7 mouse cellular contexts compared by ENCODE assay signal in genomic region chr17:69563165-69563564, GRCm38 (mm10).
DNase-seq lines count a peak whose midpoint lies in the region; ATAC-seq and TF ChIP-seq lines count a peak whose summit lies in the region.

No protein-coding gene starts in this region.

- H3K4me2 ChIP-seq in forebrain, embryonic 15.5 days (replicated peaks) = no peak overlapping the region
- no peak overlapping the region for H3K4me2 ChIP-seq in myocyte (ENCODE audit: low read depth)

- no peak overlapping the region for H3K9ac ChIP-seq in forebrain, embryonic 15.5 days (replicated peaks)

- no peaks in the 10 kb centered on the region for H3K27me3 ChIP-seq in forebrain, embryonic 15.5 days
- H3K27me3 ChIP-seq in myocyte (ENCODE audit: control insufficient read depth, insufficient read depth, insufficient read length) = no peaks in the 10 kb centered on the region

- no peaks in the 10 kb centered on the region for H3K79me2 ChIP-seq in myocyte (ENCODE audit: control insufficient read depth, insufficient read depth)

- no peaks in the 10 kb centered on the region for H3K4me1 ChIP-seq in forebrain, embryonic 15.5 days

- no peak overlapping the region for H3K4me3 ChIP-seq in forebrain, embryonic 15.5 days
- H3K4me3 ChIP-seq in myocyte = no peak overlapping the region

- intact Hi-C loops in left cerebral cortex, postnatal 25 days (cut with DNase I) = loop anchor here (5.0 to 10.0 kb wide), 2 partner anchors 409 to 782 kb away; no protein-coding TSS in a partner anchor

- peak; percentile 48 for DNase-seq in Muller cell, postnatal 12 days (ENCODE audit: inconsistent ontology term)
- DNase-seq in kidney, adult 11 months = peak; percentile 15
- peak; percentile 73 to 83 for DNase-seq in left cerebral cortex, postnatal 25 days (ENCODE audit: low spot score in 2 of 2)
- DNase-seq in testis, postnatal 14 days (ENCODE audit: low spot score) = peak; percentile 35

- H3K27ac ChIP-seq in forebrain, embryonic 15.5 days (replicated peaks) = no peak overlapping the region

- H3ac ChIP-seq in myocyte (ENCODE audit: control insufficient read depth, insufficient read length) = no peak overlapping the region

- peak; percentile 91 for ATAC-seq in cerebellum, adult (ENCODE audit: insufficient number of reproducible peaks, low FRiP score, low TSS enrichment)
- peak; percentile 93 for ATAC-seq in forebrain, embryonic 15.5 days (replicated peaks)

- H3K36me3 ChIP-seq in forebrain, embryonic 15.5 days = no peaks in the 10 kb centered on the region
- no peaks in the 10 kb centered on the region for H3K36me3 ChIP-seq in myocyte (ENCODE audit: control insufficient read depth, insufficient read depth)

- 14% methylated on average over 4 of the region's 4 CpGs for WGBS in forebrain, embryonic 15.5 days

- H3K9me3 ChIP-seq in forebrain, embryonic 15.5 days = no peaks in the 10 kb centered on the region

- no peak for TF ChIP-seq POLR2A in myocyte (IDR thresholded peaks at IDR 0.05; ENCODE audit: insufficient read length, low read depth)

TF ChIP-seq in myocyte, 11 proteins besides CTCF, POLR2A, EP300 and RAD21:
- TF ChIP-seq REST (IDR thresholded peaks at IDR 0.05; ENCODE audit: insufficient read depth, insufficient read length) = peak; percentile 68
- TF ChIP-seq MYOD1 (IDR thresholded peaks at IDR 0.05; ENCODE audit: control insufficient read depth in 1 of 3, insufficient read length in 2 of 3, low read depth in 2 of 3) = no peak

Comparison
In these comparisons a context has a peak if more than half of its experiments do, and no peak if none do; other contexts are left out.
1. DNase-seq: peak in every context shown above with its lines; median percentile 78 in left cerebral cortex, postnatal 25 days; 48 in Muller cell, postnatal 12 days; 35 in testis, postnatal 14 days; 15 in kidney, adult 11 months.